Mouse (Mus musculus) layer of hippocampus, postnatal 25 days (tissue): ENCODE measurements at regions not wholly inside any gene's neighbourhood (a gene's known extent, or its start where the extent isn't known, plus 50 kb on each side); places are given as distances from the start of the nearest gene placed in this dataset.
"Not testable (repeated sequence)": the region's sequence is repeated elsewhere in the genome, so short reads cannot be mapped to it uniquely, and the experiment has no call there.

Source experiments
- DNase-seq, 2 experiments: peaks; one replicate each; pipeline ENCODE4 v3.0.0; 2022; ENCODE audit warnings: mixed read lengths in 2 of 2, low spot score in 1 of 2; ENCODE audit errors: extremely low spot score in 1 of 2

- DNase-seq, result no peak
These were observed 69.2 kb downstream of the Gm33543 start for GRCm38 (mm10) chr10:95773425-95773980.

GRCm38 (mm10) chr10:95772811-95773424 lies 69.8 kb downstream of the Gm33543 start:
- DNase-seq, result no peak

- no peak for DNase-seq
These were observed 73.8 kb downstream of the Gm33543 start for GRCm38 (mm10) chr10:95768974-95769373.

- DNase-seq, result no peak
These were observed 75.1 kb downstream of the Gm33543 start for GRCm38 (mm10) chr10:95767526-95768161.

- no peak for DNase-seq
These were observed 78.6 kb downstream of the Gm33543 start for GRCm38 (mm10) chr10:95764129-95764528.

- DNase-seq, result no peak
These were observed 80.1 kb downstream of the Gm33543 start for GRCm38 (mm10) chr10:95762632-95763031.

GRCm38 (mm10) chr10:95761969-95762368 lies 80.8 kb downstream of the Gm33543 start:
- no peak for DNase-seq

GRCm38 (mm10) chr10:95760121-95760870 lies 82.4 kb downstream of the Gm33543 start:
- DNase-seq, result no peak

GRCm38 (mm10) chr10:95758181-95758580 lies 84.5 kb downstream of the Gm33543 start:
- DNase-seq, result no peak

- DNase-seq, result no peak
These were observed 82.2 kb upstream of the Anapc15-ps start for GRCm38 (mm10) chr10:95755429-95755828.

GRCm38 (mm10) chr10:95753396-95753905 lies 80.2 kb upstream of the Anapc15-ps start:
- DNase-seq, result no peak

GRCm38 (mm10) chr10:95748360-95748759 lies 75.1 kb upstream of the Anapc15-ps start:
- no peak for DNase-seq

- DNase-seq, result no peak
These were observed 74.7 kb upstream of the Anapc15-ps start for GRCm38 (mm10) chr10:95747939-95748338.

GRCm38 (mm10) chr10:95745834-95746620 lies 72.8 kb upstream of the Anapc15-ps start:
- no peak for DNase-seq

GRCm38 (mm10) chr10:95745254-95745653 lies 72.0 kb upstream of the Anapc15-ps start:
- DNase-seq, result no peak

- DNase-seq, result no peak
These were observed 70.4 kb upstream of the Anapc15-ps start for GRCm38 (mm10) chr10:95743627-95744026.

GRCm38 (mm10) chr10:95739421-95739820 lies 66.2 kb upstream of the Anapc15-ps start:
- DNase-seq, result no peak

- not testable (repeated sequence) for DNase-seq
These were observed 63.5 kb upstream of the Anapc15-ps start for GRCm38 (mm10) chr10:95736743-95737142.

- no peak for DNase-seq
These were observed 57.8 kb upstream of the Anapc15-ps start for GRCm38 (mm10) chr10:95731001-95731400.

- DNase-seq, result no peak
These were observed 56.6 kb upstream of the Anapc15-ps start for GRCm38 (mm10) chr10:95729890-95730289.
